Mouse (Mus musculus): ENCODE data around the gene Tmem56.

The Tmem56 gene

GRCm38 (mm10) chr3:121163271-121163819 is 119.6 kb downstream of the Tmem56 start:
- DNase-seq = peak; percentile 90

- peak; percentile 39 for DNase-seq
Measured at GRCm38 (mm10) chr3:121161661-121162060, 121.2 kb downstream of the Tmem56 start.

GRCm38 (mm10) chr3:121160424-121160823 is 122.5 kb downstream of the Tmem56 start:
- DNase-seq = no peak

GRCm38 (mm10) chr3:121159566-121159965 is 123.3 kb downstream of the Tmem56 start:
- peak; percentile 6 for DNase-seq

GRCm38 (mm10) chr3:121158901-121159351 is 124.0 kb downstream of the Tmem56 start:
- no peak for DNase-seq

- DNase-seq = no peak
Measured at GRCm38 (mm10) chr3:121157546-121158330, 125.2 kb downstream of the Tmem56 start.

GRCm38 (mm10) chr3:121156451-121157186 is 126.3 kb downstream of the Tmem56 start:
- DNase-seq = no peak

GRCm38 (mm10) chr3:121156043-121156442 is 126.9 kb downstream of the Tmem56 start:
- no peak for DNase-seq
